Mouse (Mus musculus) midbrain, postnatal 0 days (tissue): Measurements from ENCODE around the gene Smim4. TPM values are rescaled to one million over a fixed set of nuclear protein-coding genes. Genes with fewer than 3 reads are reported as not detected.
A peak's percentile ranks its signal among the peaks of the same experiment; 100 is the strongest.

ENCODE experiments used
- ATAC-seq: fragments of 200-750 bp; cut with Nextera tagmentation; 2 replicates; pipeline ENCODE4 v1.8.0; 2017; ENCODE audit warnings: moderate number of reproducible peaks, mild to moderate bottlenecking, moderate TSS enrichment, moderate library complexity; ENCODE audit not compliant: low FRiP score
- DNase-seq: peaks from one replicate; pipeline ENCODE4 v3.0.0-alpha.2; 2015; ENCODE audit warnings: low spot score
- H3K27ac ChIP-seq: fragments of 300-500 bp; sonication (generic); 2 replicates; pipeline ENCODE4 v1.5.1; 2014; ENCODE audit warnings: low read depth, mild to moderate bottlenecking, low read length, mixed read lengths
- H3K27me3 ChIP-seq: fragments of 300-500 bp; sonication (generic); 2 replicates; pipeline ENCODE4 v1.6.1; 2014; ENCODE audit warnings: low read length, control low read depth, mixed read lengths; ENCODE audit not compliant: insufficient read depth
- H3K36me3 ChIP-seq: fragments of 300-500 bp; sonication (generic); 2 replicates; pipeline ENCODE4 v1.6.1; 2014; ENCODE audit warnings: low read length, control low read depth, mixed read lengths; ENCODE audit not compliant: insufficient read depth
- H3K4me1 ChIP-seq: fragments of 300-500 bp; sonication (generic); 2 replicates; pipeline ENCODE4 v1.6.1; 2014; ENCODE audit warnings: mild to moderate bottlenecking, control low read depth, antibody characterized with exemption, low read length, mixed read lengths; ENCODE audit not compliant: insufficient read depth
- H3K4me2 ChIP-seq: fragments of 300-500 bp; sonication (generic); 2 replicates; pipeline ENCODE4 v1.6.1; 2014; ENCODE audit warnings: low read depth, mild to moderate bottlenecking, low read length, mixed read lengths; ENCODE audit not compliant: poor library complexity, severe bottlenecking
- H3K4me3 ChIP-seq: fragments of 300-500 bp; sonication (generic); 2 replicates; pipeline ENCODE4 v1.5.1; 2014; ENCODE audit warnings: low read depth, mild to moderate bottlenecking, low read length, moderate library complexity
- H3K9ac ChIP-seq: fragments of 300-500 bp; sonication (generic); replicated peaks from 2 replicates; pipeline ENCODE4 v1.6.1; 2014; ENCODE audit warnings: mild to moderate bottlenecking, low read length, moderate library complexity, mixed read lengths; ENCODE audit not compliant: poor library complexity, severe bottlenecking
- H3K9me3 ChIP-seq: fragments of 300-500 bp; sonication (generic); 2 replicates; pipeline ENCODE4 v1.6.1; 2016; ENCODE audit warnings: low read length, control low read depth
- CTCF ChIP-seq: IDR thresholded peaks from 2 replicates; pipeline ENCODE4 v1.5.1; 2016; ENCODE audit warnings: antibody characterized with exemption, mild to moderate bottlenecking
- WGBS: fragments of 180-500 bp; shearing (Covaris S2); extraction: QIAGEN DNeasy Blood & Tissue Kit; methylation state at CpG from one replicate; pipeline ENCODE4 v1.1.7; 2014; 5-methylcytosine and 5-hydroxymethylcytosine counted together
- polyA plus RNA-seq: library from polyadenylated mRNA; unstranded; fragments of >200 nt; fragmentation: Nextera tagmentation; extraction: Ambion mirVana; gene quantifications from 2 replicates; pipeline ENCODE4 v1.2.1, GENCODE M21; 2015
- total RNA-seq: library from RNA; depleted of rRNA; stranded (reverse); fragments of >200 nt; gene quantifications from 2 replicates; pipeline ENCODE4 v1.2.3, GENCODE M21; 2014

The Smim4 gene
- total and polyA plus RNA-seq, 2 experiments from 2014 or later = 4.3 to 41.6 TPM

- Histone ChIP-seq H3K27ac (no peak overlapping the region), H3K4me1 (no peaks in the 10 kb centered on the region), H3K36me3 (peaks cover 13% of the 10 kb centered on the region), H3K9me3 (no peaks in the 10 kb centered on the region), H3K4me3 (no peak overlapping the region), H3K27me3 (no peaks in the 10 kb centered on the region), H3K9ac (no peak overlapping the region), H3K4me2 (no peak overlapping the region)
- no peak for DNase-seq
- no peak for ATAC-seq
- TF ChIP-seq CTCF = no peak
Observed at GRCm38 (mm10) chr14:31081147-31081546, 47.6 kb downstream of the Smim4 start.

- Histone ChIP-seq H3K36me3 (peaks cover 20% of the 10 kb centered on the region), H3K9me3 (no peaks in the 10 kb centered on the region), H3K4me1 (no peaks in the 10 kb centered on the region), H3K4me3 (no peak overlapping the region), H3K27ac (no peak overlapping the region), H3K4me2 (no peak overlapping the region), H3K9ac (no peak overlapping the region), H3K27me3 (no peaks in the 10 kb centered on the region)
- TF ChIP-seq CTCF = no peak
- no peak for ATAC-seq
- DNase-seq = no peak
- WGBS = 93% methylated on average over 3 of the region's 3 CpGs
Observed at GRCm38 (mm10) chr14:31079313-31080028, 49.3 kb downstream of the Smim4 start.

- Histone ChIP-seq H3K4me2 (no peak overlapping the region), H3K9me3 (no peaks in the 10 kb centered on the region), H3K36me3 (peaks cover 27% of the 10 kb centered on the region), H3K4me3 (no peak overlapping the region), H3K9ac (no peak overlapping the region), H3K27ac (no peak overlapping the region), H3K27me3 (no peaks in the 10 kb centered on the region), H3K4me1 (no peaks in the 10 kb centered on the region)
- DNase-seq (no peak), ATAC-seq (no peak)
- 98% methylated on average over 3 of the region's 3 CpGs for WGBS
- no peak for TF ChIP-seq CTCF
Observed at GRCm38 (mm10) chr14:31078597-31079208, 50.1 kb downstream of the Smim4 start.

- ATAC-seq (no peak), DNase-seq (no peak)
- peaks cover 11% of the 10 kb centered on the region for H3K36me3 ChIP-seq
- H3K27me3 ChIP-seq = no peaks in the 10 kb centered on the region
- no peaks in the 10 kb centered on the region for H3K9me3 ChIP-seq
- WGBS = 96% methylated on average over 4 of the region's 4 CpGs
- no peak overlapping the region for H3K27ac ChIP-seq
- TF ChIP-seq CTCF = no peak
- H3K4me1 ChIP-seq = no peaks in the 10 kb centered on the region
- no peak overlapping the region for H3K4me2 ChIP-seq
- H3K9ac ChIP-seq = no peak overlapping the region
- H3K4me3 ChIP-seq = no peak overlapping the region
Observed at GRCm38 (mm10) chr14:31069086-31069733, 59.5 kb downstream of the Smim4 start.

GRCm38 (mm10) chr14:31062277-31062676 lies 66.5 kb downstream of the Smim4 start:
- Histone ChIP-seq H3K4me2 (no peak overlapping the region), H3K27me3 (no peaks in the 10 kb centered on the region), H3K9me3 (no peaks in the 10 kb centered on the region), H3K27ac (no peak overlapping the region), H3K4me1 (no peaks in the 10 kb centered on the region), H3K36me3 (peaks cover 34% of the 10 kb centered on the region; the same call in 1 of the 2 replicates), H3K4me3 (no peak overlapping the region), H3K9ac (no peak overlapping the region)
- ATAC-seq (no peak), DNase-seq (peak; percentile 2)
- peak; percentile 48 for TF ChIP-seq CTCF
- WGBS = 82% methylated on average over 1 of the region's 1 CpGs

- Histone ChIP-seq H3K27ac (no peak overlapping the region), H3K36me3 (peaks cover 35% of the 10 kb centered on the region), H3K4me3 (no peak overlapping the region), H3K4me2 (no peak overlapping the region), H3K9me3 (no peaks in the 10 kb centered on the region), H3K27me3 (no peaks in the 10 kb centered on the region), H3K9ac (no peak overlapping the region), H3K4me1 (no peaks in the 10 kb centered on the region)
- no peak for DNase-seq
- no peak for ATAC-seq
- WGBS = 97% methylated on average over 1 of the region's 1 CpGs
- TF ChIP-seq CTCF = no peak
Observed at GRCm38 (mm10) chr14:31045817-31046216, 82.9 kb downstream of the Smim4 start.
